Comparison of ENCODE assay signal across 18 mouse cellular contexts in the genomic region with DNA sequence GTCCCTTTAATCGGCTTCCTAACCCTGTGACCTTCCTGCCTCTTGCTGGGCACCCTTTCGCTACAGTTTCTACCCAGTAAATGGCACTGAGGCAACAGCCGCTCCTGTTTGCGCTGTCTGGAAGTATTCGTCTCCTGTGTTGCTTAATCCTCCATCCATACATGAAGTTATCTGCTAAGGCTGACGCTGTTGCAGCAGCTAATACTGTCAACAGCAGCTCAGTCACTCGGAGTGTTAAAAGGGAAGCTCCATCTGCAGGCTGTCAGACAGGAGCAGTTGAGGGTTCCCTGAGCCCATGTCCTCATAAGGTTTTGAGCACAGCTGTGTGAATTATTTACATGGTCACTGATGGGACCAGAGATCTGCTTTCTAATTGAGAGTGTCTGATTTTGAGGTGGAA.
DNase-seq lines count a peak whose midpoint lies in the region; ATAC-seq and TF ChIP-seq lines count a peak whose summit lies in the region.
"Had no signal": no experiment of that assay in that cellular context is flagged by ENCODE, and none has a peak within 500 bp of the region (broad histone marks: within the 10 kb centered on the region; RNA-seq: fewer than 3 reads in every experiment).

No protein-coding gene starts in this region.

- peak; percentile 52; the same call in 1 of the 2 replicates for ATAC-seq in lung, embryonic 14.5 days (ENCODE audit: insufficient read depth)
- 0 out of 2 replicates have a peak, but pooled peaks have one; percentile 39 for ATAC-seq in midbrain, embryonic 16.5 days
- no peak for ATAC-seq in frontal cortex, adult (ENCODE audit: low TSS enrichment)
- ATAC-seq: forebrain, embryonic 13.5 days; intestine, embryonic 15.5 days had no signal

- H3K4me3 ChIP-seq in lung, embryonic 14.5 days (ENCODE audit: low read depth, low read length): no peak overlapping the region
- H3K4me3 ChIP-seq in lung, adult 2 months (replicated peaks; ENCODE audit: extremely low read depth, low read depth, low read length): no peak overlapping the region
- no peak overlapping the region for H3K4me3 ChIP-seq in midbrain, embryonic 16.5 days (ENCODE audit: low read depth, low read length)
- H3K4me3 ChIP-seq: embryonic facial prominence, embryonic 13.5 days; forebrain, embryonic 13.5 days; intestine, embryonic 15.5 days had no signal

- no peak for TF ChIP-seq CTCF in lung, embryonic 14.5 days (IDR thresholded peaks at IDR 0.05; ENCODE audit: low read depth)
- no peak for TF ChIP-seq CTCF in lung, adult 2 months (IDR thresholded peaks at IDR 0.05; ENCODE audit: insufficient read depth, low read length)
- no peak for TF ChIP-seq CTCF in brain, embryonic 14.5 days (IDR thresholded peaks at IDR 0.05; ENCODE audit: borderline replicate concordance, extremely low read depth, insufficient read depth, insufficient read length)

- no peak overlapping the region for H3K4me2 ChIP-seq in lung, embryonic 14.5 days
- no peak overlapping the region for H3K4me2 ChIP-seq in midbrain, embryonic 16.5 days (ENCODE audit: low read length)
- H3K4me2 ChIP-seq: embryonic facial prominence, embryonic 13.5 days; forebrain, embryonic 13.5 days; intestine, embryonic 15.5 days had no signal

- TF ChIP-seq POLR2A in lung, adult 2 months (IDR thresholded peaks at IDR 0.05; ENCODE audit: borderline replicate concordance, extremely low read depth, low read depth, low read length): no peak
- no peak for TF ChIP-seq POLR2A in brain, embryonic 14.5 days (IDR thresholded peaks at IDR 0.05; ENCODE audit: borderline replicate concordance, extremely low read depth, insufficient read depth, insufficient read length, poor library complexity, severe bottlenecking)

- no peaks in the 10 kb centered on the region for H3K36me3 ChIP-seq in lung, embryonic 14.5 days (ENCODE audit: insufficient read depth)
- H3K36me3 ChIP-seq in midbrain, embryonic 16.5 days (ENCODE audit: control insufficient read depth, insufficient read depth, low read length): no peaks in the 10 kb centered on the region
- H3K36me3 ChIP-seq: embryonic facial prominence, embryonic 13.5 days; intestine, embryonic 15.5 days had no signal

- no peaks in the 10 kb centered on the region for H3K27me3 ChIP-seq in lung, embryonic 14.5 days (ENCODE audit: insufficient read depth, low read length)
- no peaks in the 10 kb centered on the region for H3K27me3 ChIP-seq in midbrain, embryonic 16.5 days (ENCODE audit: control insufficient read depth, insufficient read depth, low read depth, low read length)
- H3K27me3 ChIP-seq: embryonic facial prominence, embryonic 13.5 days; forebrain, embryonic 13.5 days; intestine, embryonic 15.5 days had no signal

- DNase-seq in heart, adult 11 months: peak; percentile 49
- no peak for DNase-seq in heart, adult 8-10 months (ENCODE audit: low spot score)
- peak; percentile 15 for DNase-seq in lung, embryonic 14.5 days
- DNase-seq in lung, adult 2 months: no peak
- DNase-seq in brain, embryonic 14.5 days (ENCODE audit: low read depth): peak; percentile 47
- no peak for DNase-seq in cerebellum, adult 8-10 months
- DNase-seq: adrenal gland, postnatal 10 days; cerebellum, adult 11-12 months; cerebellum, adult 9-11 months; cerebellum, postnatal 36 days; gastrocnemius, postnatal 36 days; heart, postnatal 10 days; heart, postnatal 4 days had no signal

- H3K9me3 ChIP-seq in lung, embryonic 14.5 days (ENCODE audit: low read depth, low read length): no peaks in the 10 kb centered on the region
- H3K9me3 ChIP-seq in midbrain, embryonic 16.5 days (replicated peaks; ENCODE audit: control insufficient read depth, low read length, poor library complexity, severe bottlenecking): no peaks in the 10 kb centered on the region
- H3K9me3 ChIP-seq: embryonic facial prominence, embryonic 13.5 days; forebrain, embryonic 13.5 days; intestine, embryonic 15.5 days had no signal

- no peak overlapping the region for H3K9ac ChIP-seq in lung, embryonic 14.5 days
- H3K9ac ChIP-seq in midbrain, embryonic 16.5 days (ENCODE audit: low read depth, low read length): no peak overlapping the region
- H3K9ac ChIP-seq: embryonic facial prominence, embryonic 13.5 days; forebrain, embryonic 13.5 days; intestine, embryonic 15.5 days had no signal

- H3K27ac ChIP-seq in lung, embryonic 14.5 days (ENCODE audit: low read depth): no peak overlapping the region
- 0 out of 2 replicates have a peak overlapping the region, but pooled peaks have one; percentile 10 for H3K27ac ChIP-seq in midbrain, embryonic 16.5 days (ENCODE audit: low read length)
- H3K27ac ChIP-seq: embryonic facial prominence, embryonic 13.5 days; forebrain, embryonic 13.5 days; intestine, embryonic 15.5 days had no signal

- WGBS in lung, embryonic 14.5 days: 18% methylated on average over 7 of the region's 7 CpGs
- WGBS in lung, adult 2 months: 42% methylated on average over 7 of the region's 7 CpGs
- WGBS in midbrain, embryonic 16.5 days: 40% methylated on average over 7 of the region's 7 CpGs

- H3K4me1 ChIP-seq in lung, embryonic 14.5 days (ENCODE audit: insufficient read depth): no peaks in the 10 kb centered on the region
- H3K4me1 ChIP-seq in lung, adult 2 months (ENCODE audit: control insufficient read depth, insufficient read depth, low read length): no peaks in the 10 kb centered on the region
- peaks cover 7% of the 10 kb centered on the region for H3K4me1 ChIP-seq in midbrain, embryonic 16.5 days (ENCODE audit: control insufficient read depth, insufficient read depth, low read length)
- H3K4me1 ChIP-seq: embryonic facial prominence, embryonic 13.5 days; forebrain, embryonic 13.5 days; intestine, embryonic 15.5 days had no signal

Comparison
In these comparisons a context has a peak if more than half of its experiments do, and no peak if none do; other contexts are left out.
1. DNase-seq: peak in heart, adult 11 months (single experiment), lung, embryonic 14.5 days (single experiment) and brain, embryonic 14.5 days (single experiment); none in heart, adult 8-10 months (single experiment), lung, adult 2 months (single experiment) and cerebellum, adult 8-10 months (single experiment).